Mouse (Mus musculus) limb, embryonic 12.5 days (tissue): ENCODE results near the gene Yae1d1. TPM values are rescaled to one million over a fixed set of nuclear protein-coding genes. Genes with fewer than 3 reads are reported as not detected.
"Not testable (repeated sequence)": the region's sequence is repeated elsewhere in the genome, so short reads cannot be mapped to it uniquely, and the experiment has no call there.

ENCODE experiments used
- ATAC-seq: fragments of 200-750 bp; cut with Nextera tagmentation; 2 replicates; pipeline ENCODE4 v1.8.0; 2017; ENCODE audit warnings: low read depth, moderate TSS enrichment; ENCODE audit not compliant: insufficient number of reproducible peaks, insufficient read depth, low FRiP score, low TSS enrichment
- H3K27ac ChIP-seq: fragments of 300-500 bp; sonication (generic); 2 replicates; pipeline ENCODE4 v1.5.1; 2016; ENCODE audit warnings: mild to moderate bottlenecking, moderate library complexity
- H3K27me3 ChIP-seq: fragments of 300-500 bp; sonication (generic); 2 replicates; pipeline ENCODE4 v1.6.1; 2016; ENCODE audit warnings: mild to moderate bottlenecking, moderate library complexity
- H3K36me3 ChIP-seq: fragments of 300-500 bp; sonication (generic); 2 replicates; pipeline ENCODE4 v1.6.1; 2016; ENCODE audit warnings: mild to moderate bottlenecking, moderate library complexity
- H3K4me1 ChIP-seq: fragments of 300-500 bp; sonication (generic); replicated peaks from 2 replicates; pipeline ENCODE4 v1.6.1; 2016
- H3K4me2 ChIP-seq: fragments of 300-500 bp; sonication (generic); 2 replicates; pipeline ENCODE4 v1.6.1; 2016; ENCODE audit warnings: mild to moderate bottlenecking, moderate library complexity
- H3K4me3 ChIP-seq: fragments of 300-500 bp; sonication (generic); replicated peaks from 2 replicates; pipeline ENCODE4 v1.5.1; 2016; ENCODE audit warnings: mild to moderate bottlenecking
- H3K9ac ChIP-seq: fragments of 300-500 bp; sonication (generic); replicated peaks from 2 replicates; pipeline ENCODE4 v1.6.1; 2016; ENCODE audit warnings: mild to moderate bottlenecking, moderate library complexity
- H3K9me3 ChIP-seq: fragments of 300-500 bp; sonication (generic); 2 replicates; pipeline ENCODE4 v1.6.1; 2016; ENCODE audit warnings: mild to moderate bottlenecking, moderate library complexity
- WGBS: fragments of 180-500 bp; shearing (Covaris S2); methylation state at CpG from one replicate; pipeline ENCODE4 v1.1.7; 2016; 5-methylcytosine and 5-hydroxymethylcytosine counted together
- polyA plus RNA-seq: library from polyadenylated mRNA; unstranded; fragments of >200 nt; fragmentation: Nextera tagmentation; extraction: Ambion mirVana; gene quantifications from 2 replicates; pipeline ENCODE4 v1.2.1, GENCODE M21; 2016

Gene Yae1d1
- polyA plus RNA-seq, 1 experiment from 2014 or later: 79.7 TPM

DNA sequence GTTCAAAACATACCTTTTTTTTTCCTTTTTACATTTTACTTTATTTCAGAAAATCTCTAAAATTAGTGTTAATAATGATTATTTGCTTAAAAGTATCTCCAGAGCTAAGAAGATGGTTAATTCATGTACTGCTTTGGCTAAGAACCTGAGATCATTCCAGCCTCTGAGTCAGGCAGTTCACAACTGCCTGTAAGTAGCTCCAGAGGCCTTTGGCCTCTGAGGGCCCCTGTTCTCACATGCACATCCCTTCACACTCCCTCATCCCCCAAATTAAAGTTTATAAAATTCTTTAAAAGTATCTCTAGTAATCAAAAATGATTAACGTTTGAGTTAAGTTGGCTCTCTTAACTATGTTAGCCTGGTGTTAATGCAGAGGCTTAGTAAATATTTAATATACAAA is 17.7 kb downstream of the Yae1d1 start:
- Histone ChIP-seq H3K4me2 (no peak overlapping the region), H3K4me1 (no peaks in the 10 kb centered on the region), H3K27me3 (no peaks in the 10 kb centered on the region), H3K27ac (no peak overlapping the region), H3K9ac (no peak overlapping the region), H3K36me3 (no peaks in the 10 kb centered on the region), H3K4me3 (no peak overlapping the region), H3K9me3 (no peaks in the 10 kb centered on the region)
- ATAC-seq: no peak
- 93% methylated on average over 1 of the region's 1 CpGs for WGBS

DNA sequence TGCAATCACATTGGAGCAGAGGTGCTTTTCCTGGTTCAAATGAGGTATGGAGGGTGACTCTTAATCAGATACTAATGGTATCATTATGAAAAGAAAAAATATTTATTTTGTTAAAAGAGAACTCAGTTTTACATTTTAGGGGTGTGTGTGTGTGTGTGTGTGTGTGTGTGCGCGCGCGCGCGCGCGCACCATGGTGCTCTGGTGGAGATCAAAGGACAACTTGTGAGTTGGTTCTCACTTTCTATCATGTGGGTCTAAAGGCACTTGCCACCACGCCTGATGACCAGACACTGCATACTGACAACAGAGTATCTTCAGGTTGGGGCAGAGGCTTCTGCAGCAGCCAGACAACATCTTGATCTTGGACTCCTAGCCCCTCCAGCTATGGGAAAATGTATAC is 18.4 kb downstream of the Yae1d1 start:
- Histone ChIP-seq H3K4me2 (no peak overlapping the region), H3K4me3 (no peak overlapping the region), H3K36me3 (no peaks in the 10 kb centered on the region), H3K27me3 (no peaks in the 10 kb centered on the region), H3K27ac (no peak overlapping the region), H3K9me3 (no peaks in the 10 kb centered on the region), H3K4me1 (no peaks in the 10 kb centered on the region), H3K9ac (no peak overlapping the region)
- ATAC-seq: no peak
- WGBS: 94% methylated on average over 9 of the region's 9 CpGs

DNA sequence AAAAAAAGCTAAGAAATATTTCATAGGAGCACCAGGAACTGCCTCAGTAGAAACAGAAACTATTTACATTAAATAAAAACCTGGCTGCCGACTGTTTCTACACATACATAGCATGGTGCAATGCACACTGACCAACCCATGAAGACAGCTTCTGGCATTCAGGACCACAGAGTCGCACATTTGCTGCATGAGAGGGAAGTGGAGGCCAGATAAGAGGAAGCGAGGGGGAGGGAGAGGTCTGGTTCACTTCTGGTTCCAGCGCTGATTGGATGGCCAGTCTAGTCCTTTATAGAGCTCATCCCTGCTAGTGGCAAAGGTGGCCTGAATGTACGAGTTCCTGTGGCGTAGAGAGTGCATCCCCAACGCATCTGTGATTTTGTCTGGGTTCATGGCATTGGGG is 32.5 kb downstream of the Yae1d1 start:
- no peaks in the 10 kb centered on the region for H3K4me1 ChIP-seq
- H3K27me3 ChIP-seq: no peaks in the 10 kb centered on the region
- H3K4me3 ChIP-seq: no peak overlapping the region
- H3K9ac ChIP-seq: no peak overlapping the region
- 80% methylated on average over 7 of the region's 7 CpGs for WGBS
- H3K36me3 ChIP-seq: no peaks in the 10 kb centered on the region
- ATAC-seq: no peak
- H3K4me2 ChIP-seq: no peak overlapping the region
- H3K27ac ChIP-seq: no peak overlapping the region
- H3K9me3 ChIP-seq: no peaks in the 10 kb centered on the region

DNA sequence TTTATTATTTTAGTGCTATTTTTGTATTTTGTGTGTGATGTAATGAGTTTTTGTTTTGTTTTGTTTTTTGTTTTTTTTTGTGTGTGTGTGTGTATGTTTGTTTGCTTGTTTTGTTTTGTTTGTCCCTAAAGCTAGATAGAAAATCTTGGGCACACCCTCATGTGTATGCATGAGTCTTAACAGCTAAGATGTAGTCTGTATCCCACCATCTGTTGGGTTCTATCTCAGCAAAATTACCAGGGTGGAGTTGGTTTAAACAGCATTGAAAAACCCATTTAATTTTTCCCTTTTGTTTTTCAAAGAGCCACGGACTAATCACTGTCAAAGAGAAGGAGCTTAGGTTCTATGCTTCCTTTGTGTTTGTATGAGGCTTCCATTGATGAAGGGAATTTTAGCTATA is 38.9 kb downstream of the Yae1d1 start:
- ATAC-seq: no peak
- H3K36me3 ChIP-seq: no peaks in the 10 kb centered on the region
- H3K27me3 ChIP-seq: no peaks in the 10 kb centered on the region
- no peak overlapping the region for H3K27ac ChIP-seq
- 55% methylated on average over 1 of the region's 1 CpGs for WGBS
- no peaks in the 10 kb centered on the region for H3K9me3 ChIP-seq
- H3K9ac ChIP-seq: no peak overlapping the region
- no peak overlapping the region for H3K4me2 ChIP-seq
- H3K4me1 ChIP-seq: no peaks in the 10 kb centered on the region
- H3K4me3 ChIP-seq: no peak overlapping the region

DNA sequence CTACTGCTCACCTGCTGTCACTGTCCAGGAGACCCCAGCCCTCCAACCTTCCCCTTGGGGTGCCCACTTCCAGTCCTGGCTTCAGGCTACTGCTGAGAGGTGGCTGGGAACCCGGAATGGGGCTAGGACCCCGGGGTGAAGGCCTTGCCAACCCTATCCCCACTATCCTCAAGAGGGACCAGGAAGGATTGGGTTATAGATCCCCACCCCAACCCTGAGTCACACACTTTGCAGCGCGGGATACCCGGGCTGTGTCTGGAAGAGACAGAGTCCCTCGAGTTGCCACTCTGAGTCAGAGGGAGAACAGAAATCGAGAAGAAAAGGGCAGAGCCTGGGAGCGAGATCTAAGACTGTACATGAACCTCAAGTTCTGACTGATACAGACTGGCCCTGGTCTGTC is 42.6 kb downstream of the Yae1d1 start:
- not testable (repeated sequence) for H3K4me3 ChIP-seq, H3K27ac ChIP-seq, H3K9me3 ChIP-seq, H3K27me3 ChIP-seq, H3K4me2 ChIP-seq, H3K9ac ChIP-seq, H3K4me1 ChIP-seq, H3K36me3 ChIP-seq
- 85% methylated on average over 8 of the region's 8 CpGs for WGBS
- 0 out of 2 replicates have a peak, but pooled peaks have one; percentile 20 for ATAC-seq

DNA sequence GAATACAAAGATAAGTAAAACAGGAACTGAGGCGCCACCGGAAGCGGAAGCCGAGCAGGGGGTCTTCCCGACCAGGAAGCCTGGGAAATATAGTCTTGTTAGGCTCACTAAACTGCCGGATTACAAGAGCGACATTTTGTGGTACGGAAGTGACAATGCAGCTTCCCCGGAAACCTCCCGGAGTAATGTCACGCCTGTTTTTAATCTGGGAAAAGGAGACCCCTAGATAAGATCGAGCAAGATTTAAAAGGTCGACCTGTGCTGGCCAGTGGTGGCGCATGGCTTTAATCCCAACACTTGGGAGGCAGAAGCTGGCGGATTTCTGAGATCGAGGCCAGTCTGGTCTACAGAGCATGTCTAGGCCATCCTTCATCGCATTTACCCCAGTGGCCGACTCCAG is 43.6 kb downstream of the Yae1d1 start:
- H3K27ac ChIP-seq: no peak overlapping the region
- H3K9me3 ChIP-seq: no peaks in the 10 kb centered on the region
- no peak overlapping the region for H3K4me3 ChIP-seq
- ATAC-seq: no peak
- H3K4me2 ChIP-seq: no peak overlapping the region
- no peaks in the 10 kb centered on the region for H3K36me3 ChIP-seq
- H3K27me3 ChIP-seq: no peaks in the 10 kb centered on the region
- H3K9ac ChIP-seq: no peak overlapping the region
- WGBS: 74% methylated on average over 18 of the region's 18 CpGs
- no peaks in the 10 kb centered on the region for H3K4me1 ChIP-seq

DNA sequence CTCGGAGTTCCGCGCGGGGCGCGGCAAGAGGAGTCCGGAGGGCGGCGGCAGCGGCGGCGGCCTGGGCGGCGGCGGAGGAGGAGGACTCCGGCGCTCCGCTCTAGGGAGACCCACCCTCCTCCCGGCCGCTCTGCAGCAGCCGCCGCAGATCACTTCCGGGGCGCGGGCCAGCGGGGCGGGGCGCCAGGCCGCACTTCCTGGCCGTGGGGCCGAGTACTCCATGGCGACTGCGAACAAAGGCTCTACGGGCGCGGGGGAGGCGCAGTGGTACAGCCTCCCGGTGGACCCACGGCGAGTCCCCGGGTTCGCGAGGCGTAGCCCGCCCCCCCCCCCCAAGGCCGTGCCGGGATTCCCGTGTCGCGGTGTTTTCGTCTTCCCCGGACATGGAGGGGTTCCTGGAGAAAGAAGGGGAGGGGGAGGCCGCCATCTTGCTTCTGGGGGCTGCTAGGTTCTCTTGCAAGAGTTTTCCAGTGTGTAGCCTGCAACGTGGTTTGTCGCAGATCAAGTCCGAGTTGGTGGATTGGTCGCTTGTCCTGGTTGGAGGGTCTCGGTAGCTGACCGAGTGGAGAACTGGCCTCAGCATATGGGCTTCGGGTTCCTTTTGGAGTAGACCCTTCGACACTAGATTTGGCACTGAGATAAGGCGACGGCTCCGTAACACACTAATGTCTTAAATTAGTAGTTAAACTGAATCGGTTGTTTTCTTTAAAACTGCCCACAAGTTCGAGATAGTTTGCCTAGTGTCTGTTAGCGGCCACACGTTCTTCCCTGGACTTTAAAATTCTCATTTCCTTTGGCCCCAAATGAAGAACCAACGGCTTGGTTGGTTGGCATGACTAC is 48.9 kb downstream of the Yae1d1 start, which contains the start of gene Rala:
Rala (minus strand) TSS at position 162 of the 840 bp plus-strand sequence.
- ATAC-seq: peak; percentile 99
- Histone ChIP-seq H3K4me1 (peaks cover 7% of the 10 kb centered on the region), H3K27me3 (no peaks in the 10 kb centered on the region), H3K4me3 (peak within 1 kb of the TSS; percentile 94), H3K9ac (peak within 1 kb of the TSS; percentile 95), H3K4me2 (peak within 1 kb of the TSS; percentile 84), H3K9me3 (no peaks in the 10 kb centered on the region), H3K36me3 (0 out of 2 replicates have a peak, but pooled peaks cover 5% of the 10 kb centered on the region), H3K27ac (peak within 1 kb of the TSS; percentile 90)
- WGBS: 10% methylated on average over 57 of the region's 69 CpGs

DNA sequence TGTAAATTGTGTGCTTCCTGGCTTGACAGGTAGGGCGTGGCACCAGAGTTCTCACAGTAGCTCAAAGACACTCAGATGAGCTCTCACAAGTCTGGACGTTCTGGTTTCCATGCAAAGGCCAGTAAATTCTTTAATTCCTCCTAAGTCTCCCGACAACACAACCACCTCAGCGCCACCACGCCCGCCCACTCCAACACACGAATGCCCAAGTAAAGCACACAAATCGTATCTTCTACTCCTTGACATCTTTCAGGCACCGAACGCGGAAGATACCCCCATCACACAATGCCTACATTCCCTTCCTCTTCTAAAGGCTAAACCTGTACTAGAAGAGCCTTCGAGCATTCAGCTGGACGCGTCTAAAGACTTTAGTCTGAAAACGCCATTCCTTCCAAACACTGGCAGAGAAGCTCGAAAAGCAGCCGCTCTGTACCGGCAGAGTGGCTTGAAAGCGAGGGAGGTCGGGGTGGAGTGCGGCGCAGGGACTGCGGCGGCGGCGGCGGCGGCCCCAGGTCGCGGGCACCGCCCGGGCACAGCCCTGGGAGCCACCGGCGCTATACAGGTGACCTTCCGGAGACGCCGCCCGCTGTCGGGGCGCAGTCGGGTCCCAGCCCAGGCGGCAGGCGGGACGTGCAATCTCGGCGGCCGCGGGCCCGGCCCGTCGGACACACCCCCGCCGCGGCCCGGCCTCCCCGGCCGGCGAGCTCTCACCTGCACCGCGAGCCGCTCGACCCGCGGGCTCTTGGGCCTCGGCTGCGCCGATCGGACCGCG is 49.7 kb downstream of the Yae1d1 start:
- peak overlapping the region; percentile 94 for H3K4me3 ChIP-seq
- under 1% methylated on average over 55 of the region's 70 CpGs for whole genome bisulfite sequencing
- peaks cover 7% of the 10 kb centered on the region for H3K4me1 ChIP-seq
- 0 out of 2 replicates have a peak, but pooled peaks cover 5% of the 10 kb centered on the region for H3K36me3 ChIP-seq
- no peaks in the 10 kb centered on the region for H3K9me3 ChIP-seq
- H3K9ac ChIP-seq: peak overlapping the region; percentile 95
- peak overlapping the region; percentile 84 for H3K4me2 ChIP-seq
- H3K27me3 ChIP-seq: no peaks in the 10 kb centered on the region
- H3K27ac ChIP-seq: peak overlapping the region; percentile 90
- ATAC-seq: peak; percentile 81

DNA sequence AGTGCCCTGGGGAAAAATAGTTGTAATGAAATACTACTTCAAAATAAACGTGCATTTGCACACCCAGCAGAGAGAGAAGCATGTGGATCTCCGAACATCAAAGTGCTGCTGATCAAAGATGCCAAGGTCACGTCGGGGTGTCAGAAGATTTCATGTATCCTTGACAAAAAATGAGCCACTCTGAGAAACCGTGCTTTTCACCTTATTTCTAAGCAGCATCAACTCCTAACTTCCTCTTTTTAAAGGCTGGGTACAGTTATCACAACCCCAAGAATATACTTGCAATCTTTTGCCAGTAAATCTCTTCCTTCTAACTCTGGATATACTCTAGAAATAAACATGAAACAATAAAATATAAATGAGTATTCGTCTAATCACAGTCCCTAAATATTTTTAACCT is 50.8 kb downstream of the Yae1d1 start:
- Histone ChIP-seq H3K9ac (no peak overlapping the region), H3K4me1 (peaks cover 7% of the 10 kb centered on the region), H3K4me2 (peak overlapping the region; percentile 84), H3K27me3 (no peaks in the 10 kb centered on the region), H3K4me3 (no peak overlapping the region), H3K27ac (no peak overlapping the region), H3K36me3 (0 out of 2 replicates have a peak, but pooled peaks cover 5% of the 10 kb centered on the region), H3K9me3 (no peaks in the 10 kb centered on the region)
- WGBS: 70% methylated on average over 6 of the region's 6 CpGs
- ATAC-seq: no peak
